Mouse (Mus musculus) neural tube, embryonic 15.5 days (tissue): ENCODE results near the gene Sppl3. TPM values are rescaled to one million over a fixed set of nuclear protein-coding genes. Genes with fewer than 3 reads are reported as not detected.

Experiments
- ATAC-seq: fragments of 200-750 bp; cut with Nextera tagmentation; 2 replicates; pipeline ENCODE4 v1.8.0; 2017; ENCODE audit warnings: mild to moderate bottlenecking, moderate TSS enrichment, moderate library complexity; ENCODE audit not compliant: low FRiP score
- H3K27ac ChIP-seq: fragments of 300-500 bp; sonication (generic); replicated peaks from 2 replicates; pipeline ENCODE4 v1.5.1; 2015; ENCODE audit warnings: mild to moderate bottlenecking, inconsistent platforms
- H3K27me3 ChIP-seq: fragments of 300-500 bp; sonication (generic); replicated peaks from 2 replicates; pipeline ENCODE4 v1.6.1; 2015; ENCODE audit warnings: inconsistent platforms
- H3K36me3 ChIP-seq: fragments of 300-500 bp; sonication (generic); 2 replicates; pipeline ENCODE4 v1.6.1; 2015; ENCODE audit warnings: inconsistent platforms
- H3K4me1 ChIP-seq: fragments of 300-500 bp; sonication (generic); 2 replicates; pipeline ENCODE4 v1.6.1; 2015; ENCODE audit warnings: inconsistent platforms
- H3K4me2 ChIP-seq: fragments of 300-500 bp; sonication (generic); 2 replicates; pipeline ENCODE4 v1.6.1; 2015; ENCODE audit warnings: inconsistent platforms, mild to moderate bottlenecking, moderate library complexity
- H3K4me3 ChIP-seq: fragments of 300-500 bp; sonication (generic); replicated peaks from 2 replicates; pipeline ENCODE4 v1.5.1; 2015; ENCODE audit warnings: mild to moderate bottlenecking, inconsistent platforms
- H3K9ac ChIP-seq: fragments of 300-500 bp; sonication (generic); replicated peaks from 2 replicates; pipeline ENCODE4 v1.6.1; 2015; ENCODE audit warnings: mild to moderate bottlenecking, inconsistent platforms
- H3K9me3 ChIP-seq: fragments of 300-500 bp; sonication (generic); replicated peaks from 2 replicates; pipeline ENCODE4 v1.6.1; 2016; ENCODE audit warnings: inconsistent platforms
- whole genome bisulfite sequencing: fragments of 180-500 bp; shearing (Covaris S2); methylation state at CpG from one replicate; pipeline ENCODE4 v1.1.7; 2015; ENCODE audit warnings: mixed read lengths; 5-methylcytosine and 5-hydroxymethylcytosine counted together
- polyA plus RNA-seq: library from polyadenylated mRNA; unstranded; fragments of >200 nt; fragmentation: Nextera tagmentation; extraction: Ambion mirVana; gene quantifications from 2 replicates; pipeline ENCODE4 v1.2.1, GENCODE M21; 2015

The Sppl3 gene
- polyA plus RNA-seq, 1 experiment from 2014 or later: 30.9 TPM

- Histone ChIP-seq H3K27ac (no peak overlapping the region), H3K27me3 (no peaks in the 10 kb centered on the region), H3K36me3 (peaks cover 14% of the 10 kb centered on the region), H3K4me2 (peak overlapping the region; percentile 91), H3K9me3 (no peaks in the 10 kb centered on the region), H3K9ac (peak overlapping the region; percentile 79), H3K4me1 (peaks cover 28% of the 10 kb centered on the region), H3K4me3 (peak overlapping the region; percentile 83)
- no peak for ATAC-seq
- 55% methylated on average over 6 of the region's 6 CpGs for whole genome bisulfite sequencing
These were observed 122.6 kb downstream of the Sppl3 start for GRCm38 (mm10) chr5:115133358-115134066.

GRCm38 (mm10) chr5:115134234-115135165 is 123.6 kb downstream of the Sppl3 start, which contains the start of gene Unc119b:
Unc119b (minus strand) TSS chr5:115134975.
- ATAC-seq: peak; percentile 96
- H3K27ac ChIP-seq: peak within 1 kb of the TSS; percentile 67
- no peaks in the 10 kb centered on the region for H3K27me3 ChIP-seq
- no peaks in the 10 kb centered on the region for H3K9me3 ChIP-seq
- WGBS: under 1% methylated on average over 78 of the region's 81 CpGs
- H3K4me2 ChIP-seq: peak within 1 kb of the TSS; percentile 91
- H3K36me3 ChIP-seq: peaks cover 5% of the 10 kb centered on the region
- H3K4me3 ChIP-seq: peak within 1 kb of the TSS; percentile 83
- H3K4me1 ChIP-seq: peaks cover 28% of the 10 kb centered on the region
- peak within 1 kb of the TSS; percentile 79 for H3K9ac ChIP-seq

GRCm38 (mm10) chr5:115139124-115139523 is 128.2 kb downstream of the Sppl3 start:
- Histone ChIP-seq H3K27me3 (no peaks in the 10 kb centered on the region), H3K4me3 (no peak overlapping the region), H3K4me1 (peaks cover 10% of the 10 kb centered on the region), H3K4me2 (no peak overlapping the region), H3K36me3 (0 out of 2 replicates have a peak, but pooled peaks cover 3% of the 10 kb centered on the region), H3K9me3 (no peaks in the 10 kb centered on the region), H3K27ac (no peak overlapping the region), H3K9ac (no peak overlapping the region)
- 81% methylated on average over 4 of the region's 4 CpGs for WGBS
- no peak for ATAC-seq

- Histone ChIP-seq H3K9ac (no peak overlapping the region), H3K4me3 (no peak overlapping the region), H3K4me2 (no peak overlapping the region), H3K27me3 (no peaks in the 10 kb centered on the region), H3K36me3 (peaks cover 16% of the 10 kb centered on the region), H3K9me3 (no peaks in the 10 kb centered on the region), H3K27ac (no peak overlapping the region), H3K4me1 (peaks cover 8% of the 10 kb centered on the region)
- no peak for ATAC-seq
- WGBS: 83% methylated on average over 3 of the region's 3 CpGs
These were observed 129.8 kb downstream of the Sppl3 start for GRCm38 (mm10) chr5:115140726-115141125.

GRCm38 (mm10) chr5:115142166-115142697 is 131.3 kb downstream of the Sppl3 start:
- H3K4me1 ChIP-seq: peaks cover 8% of the 10 kb centered on the region
- no peak overlapping the region for H3K4me2 ChIP-seq
- no peak overlapping the region for H3K9ac ChIP-seq
- H3K4me3 ChIP-seq: no peak overlapping the region
- no peaks in the 10 kb centered on the region for H3K27me3 ChIP-seq
- peaks cover 31% of the 10 kb centered on the region for H3K36me3 ChIP-seq
- 88% methylated on average over 9 of the region's 9 CpGs for WGBS
- ATAC-seq: no peak
- no peaks in the 10 kb centered on the region for H3K9me3 ChIP-seq
- no peak overlapping the region for H3K27ac ChIP-seq

- ATAC-seq: no peak
- H3K9me3 ChIP-seq: no peaks in the 10 kb centered on the region
- no peaks in the 10 kb centered on the region for H3K27me3 ChIP-seq
- H3K9ac ChIP-seq: 0 out of 2 replicates have a peak overlapping the region, but pooled peaks have one; percentile 10
- H3K36me3 ChIP-seq: peaks cover 44% of the 10 kb centered on the region
- WGBS: 78% methylated on average over 10 of the region's 10 CpGs
- H3K4me2 ChIP-seq: no peak overlapping the region
- no peak overlapping the region for H3K4me3 ChIP-seq
- H3K4me1 ChIP-seq: peaks cover 8% of the 10 kb centered on the region
- H3K27ac ChIP-seq: peak overlapping the region; percentile 33; the same call in 1 of the 2 replicates
These were observed 132.6 kb downstream of the Sppl3 start for GRCm38 (mm10) chr5:115143552-115143951.

- no peak overlapping the region for H3K4me3 ChIP-seq
- no peak overlapping the region for H3K9ac ChIP-seq
- WGBS: 77% methylated on average over 6 of the region's 6 CpGs
- no peak for ATAC-seq
- H3K9me3 ChIP-seq: no peaks in the 10 kb centered on the region
- peaks cover 8% of the 10 kb centered on the region for H3K4me1 ChIP-seq
- no peak overlapping the region for H3K27ac ChIP-seq
- H3K4me2 ChIP-seq: no peak overlapping the region
- H3K36me3 ChIP-seq: peaks cover 51% of the 10 kb centered on the region
- H3K27me3 ChIP-seq: no peaks in the 10 kb centered on the region
These were observed 133.5 kb downstream of the Sppl3 start for GRCm38 (mm10) chr5:115144471-115144870.

- no peak overlapping the region for H3K4me2 ChIP-seq
- H3K27me3 ChIP-seq: no peaks in the 10 kb centered on the region
- H3K27ac ChIP-seq: no peak overlapping the region
- H3K4me3 ChIP-seq: no peak overlapping the region
- H3K36me3 ChIP-seq: peaks cover 61% of the 10 kb centered on the region
- H3K9ac ChIP-seq: no peak overlapping the region
- ATAC-seq: no peak
- H3K4me1 ChIP-seq: peaks cover 8% of the 10 kb centered on the region
- WGBS: 70% methylated on average over 11 of the region's 11 CpGs
- no peaks in the 10 kb centered on the region for H3K9me3 ChIP-seq
These were observed 134.5 kb downstream of the Sppl3 start for GRCm38 (mm10) chr5:115145253-115145968.

GRCm38 (mm10) chr5:115145976-115146746 is 135.2 kb downstream of the Sppl3 start:
- 88% methylated on average over 6 of the region's 6 CpGs for WGBS
- no peak overlapping the region for H3K4me2 ChIP-seq
- ATAC-seq: no peak
- no peak overlapping the region for H3K4me3 ChIP-seq
- H3K9ac ChIP-seq: no peak overlapping the region
- H3K9me3 ChIP-seq: no peaks in the 10 kb centered on the region
- no peaks in the 10 kb centered on the region for H3K27me3 ChIP-seq
- peaks cover 8% of the 10 kb centered on the region for H3K4me1 ChIP-seq
- H3K27ac ChIP-seq: no peak overlapping the region
- peaks cover 68% of the 10 kb centered on the region for H3K36me3 ChIP-seq

- no peak for ATAC-seq
- Histone ChIP-seq H3K27ac (no peak overlapping the region), H3K4me1 (peaks cover 8% of the 10 kb centered on the region), H3K4me2 (no peak overlapping the region), H3K4me3 (no peak overlapping the region), H3K9ac (no peak overlapping the region), H3K36me3 (peaks cover 68% of the 10 kb centered on the region), H3K9me3 (no peaks in the 10 kb centered on the region), H3K27me3 (no peaks in the 10 kb centered on the region)
These were observed 135.8 kb downstream of the Sppl3 start for GRCm38 (mm10) chr5:115146747-115147130.
